Mouse (Mus musculus): ENCODE data around the gene Mlec. TPM values are rescaled to one million over a fixed set of nuclear protein-coding genes. Genes with fewer than 3 reads are reported as not detected.

The Mlec gene
- polyA plus RNA-seq, 1 experiment from 2014 or later, result 43.6 TPM

GRCm38 (mm10) chr5:115193669-115194625 is 36.0 kb upstream of the Mlec start, which contains the start of gene Cabp1:
Gene Cabp1, minus strand, starts transcription at chr5:115194381.
- Histone ChIP-seq H3K4me3 (replicated peaks; ENCODE audit: low read depth, low read length) (peak within 1 kb of the TSS; percentile 59), H3K9ac (ENCODE audit: low read depth, low read length) (peak within 1 kb of the TSS; percentile 19; the same call in 1 of the 2 replicates), H3K4me1 (replicated peaks; ENCODE audit: insufficient read depth, low read length) (peaks cover 19% of the 10 kb centered on the region), H3K36me3 (ENCODE audit: insufficient read depth, low read length) (no peaks in the 10 kb centered on the region), H3K27ac (no peak within 1 kb of the TSS), H3K9me3 (replicated peaks; ENCODE audit: low read length) (no peaks in the 10 kb centered on the region), H3K27me3 (ENCODE audit: insufficient read depth, low read length) (peaks cover 40% of the 10 kb centered on the region), H3K4me2 (ENCODE audit: low read length) (peak within 1 kb of the TSS; percentile 99)
- under 1% methylated on average over 89 of the region's 116 CpGs for WGBS
- DNase-seq (ENCODE audit: low spot score) (peak; percentile 50), ATAC-seq (replicated peaks; ENCODE audit: low FRiP score, low read depth) (no peak; the same call in 1 of the 2 replicates)
- TF ChIP-seq CTCF (IDR thresholded peaks at IDR 0.05; ENCODE audit: low read depth), result peak; percentile 46

- peaks cover 19% of the 10 kb centered on the region for H3K4me1 ChIP-seq (replicated peaks; ENCODE audit: insufficient read depth, low read length)
- under 1% methylated on average over 34 of the region's 34 CpGs for WGBS
- DNase-seq (ENCODE audit: low spot score), result peak; percentile 58
- H3K9ac ChIP-seq (ENCODE audit: low read depth, low read length), result 0 out of 2 replicates have a peak overlapping the region, but pooled peaks have one; percentile 19
- H3K36me3 ChIP-seq (ENCODE audit: insufficient read depth, low read length), result no peaks in the 10 kb centered on the region
- no peak for TF ChIP-seq CTCF (IDR thresholded peaks at IDR 0.05; ENCODE audit: low read depth)
- H3K4me3 ChIP-seq (replicated peaks; ENCODE audit: low read depth, low read length), result peak overlapping the region; percentile 59
- H3K27ac ChIP-seq, result no peak overlapping the region
- peak; percentile 30; the same call in 1 of the 2 replicates for ATAC-seq (replicated peaks; ENCODE audit: low FRiP score, low read depth)
- H3K27me3 ChIP-seq (ENCODE audit: insufficient read depth, low read length), result peaks cover 40% of the 10 kb centered on the region
- no peaks in the 10 kb centered on the region for H3K9me3 ChIP-seq (replicated peaks; ENCODE audit: low read length)
- peak overlapping the region; percentile 99 for H3K4me2 ChIP-seq (ENCODE audit: low read length)
Observed at GRCm38 (mm10) chr5:115193226-115193625, 35.2 kb upstream of the Mlec start.

DNA sequence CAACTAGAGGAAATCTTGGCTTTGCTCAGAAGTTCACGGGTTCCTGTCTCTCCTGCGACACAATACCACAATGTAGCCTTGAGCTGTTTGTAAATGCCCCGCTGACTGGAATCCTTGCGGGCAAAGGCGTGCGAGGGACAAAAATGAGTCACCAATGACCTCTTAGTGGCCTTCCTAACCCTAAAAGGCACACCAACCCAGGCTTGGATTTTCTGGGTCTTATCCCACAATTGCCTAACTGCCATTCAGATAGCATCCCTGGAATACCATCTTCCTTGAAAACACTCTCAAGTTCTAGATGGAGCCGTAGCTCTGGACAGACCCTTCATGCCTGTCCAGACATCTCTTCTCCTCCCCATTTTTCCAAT is 34.8 kb upstream of the Mlec start:
- ATAC-seq (replicated peaks; ENCODE audit: low FRiP score, low read depth) (no peak), DNase-seq (ENCODE audit: low spot score) (no peak)
- Histone ChIP-seq H3K4me3 (replicated peaks; ENCODE audit: low read depth, low read length) (peak overlapping the region; percentile 59), H3K9me3 (replicated peaks; ENCODE audit: low read length) (no peaks in the 10 kb centered on the region), H3K27ac (no peak overlapping the region), H3K4me2 (ENCODE audit: low read length) (peak overlapping the region; percentile 99), H3K36me3 (ENCODE audit: insufficient read depth, low read length) (no peaks in the 10 kb centered on the region), H3K27me3 (ENCODE audit: insufficient read depth, low read length) (peaks cover 40% of the 10 kb centered on the region), H3K9ac (ENCODE audit: low read depth, low read length) (no peak overlapping the region), H3K4me1 (replicated peaks; ENCODE audit: insufficient read depth, low read length) (peaks cover 19% of the 10 kb centered on the region)
- 13% methylated on average over 7 of the region's 7 CpGs for WGBS
- TF ChIP-seq CTCF (IDR thresholded peaks at IDR 0.05; ENCODE audit: low read depth), result no peak

- no peaks in the 10 kb centered on the region for H3K36me3 ChIP-seq (ENCODE audit: insufficient read depth, low read length)
Observed at GRCm38 (mm10) chr5:115191880-115192827, 34.2 kb upstream of the Mlec start.

DNA sequence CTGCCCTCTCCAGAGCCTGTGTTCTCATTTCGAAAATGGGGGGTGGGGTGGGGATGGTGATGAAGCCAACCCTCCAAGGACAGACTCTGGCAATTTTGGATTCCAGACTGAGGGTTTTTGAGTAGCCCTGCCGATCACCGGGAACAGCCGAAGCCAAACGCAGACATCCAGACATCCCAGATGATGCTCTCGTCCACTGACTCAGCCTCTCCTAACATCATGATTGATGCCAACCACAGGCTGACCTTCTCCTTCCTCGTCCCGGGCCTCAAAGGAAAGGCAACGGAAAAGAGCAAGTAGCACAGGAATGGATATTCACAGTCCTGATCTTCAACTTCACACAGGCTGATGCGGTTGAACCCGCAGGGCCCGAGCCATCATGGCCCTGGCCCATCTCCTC is 32.1 kb upstream of the Mlec start:
- no peak overlapping the region for H3K4me3 ChIP-seq (replicated peaks; ENCODE audit: low read depth, low read length)
- no peaks in the 10 kb centered on the region for H3K36me3 ChIP-seq (ENCODE audit: insufficient read depth, low read length)
- peaks cover 31% of the 10 kb centered on the region for H3K4me1 ChIP-seq (replicated peaks; ENCODE audit: insufficient read depth, low read length)
- DNase-seq (ENCODE audit: low spot score) (no peak), ATAC-seq (replicated peaks; ENCODE audit: low FRiP score, low read depth) (no peak)
- no peak overlapping the region for H3K27ac ChIP-seq
- no peak overlapping the region for H3K4me2 ChIP-seq (ENCODE audit: low read length)
- 73% methylated on average over 12 of the region's 12 CpGs for WGBS
- TF ChIP-seq CTCF (IDR thresholded peaks at IDR 0.05; ENCODE audit: low read depth), result no peak
- H3K9ac ChIP-seq (ENCODE audit: low read depth, low read length), result no peak overlapping the region
- no peaks in the 10 kb centered on the region for H3K9me3 ChIP-seq (replicated peaks; ENCODE audit: low read length)
- peaks cover 39% of the 10 kb centered on the region for H3K27me3 ChIP-seq (ENCODE audit: insufficient read depth, low read length)

More at GRCm38 (mm10) chr5:115191880-115192827, 34.2 kb upstream of the Mlec start:
- WGBS, result 15% methylated on average over 29 of the region's 29 CpGs
- Histone ChIP-seq H3K27ac (no peak overlapping the region), H3K4me2 (ENCODE audit: low read length) (no peak overlapping the region), H3K9ac (ENCODE audit: low read depth, low read length) (no peak overlapping the region), H3K9me3 (replicated peaks; ENCODE audit: low read length) (no peaks in the 10 kb centered on the region), H3K4me1 (replicated peaks; ENCODE audit: insufficient read depth, low read length) (peaks cover 20% of the 10 kb centered on the region), H3K27me3 (ENCODE audit: insufficient read depth, low read length) (peaks cover 40% of the 10 kb centered on the region), H3K4me3 (replicated peaks; ENCODE audit: low read depth, low read length) (no peak overlapping the region)
- DNase-seq (ENCODE audit: low spot score) (no peak), ATAC-seq (replicated peaks; ENCODE audit: low FRiP score, low read depth) (no peak)
- TF ChIP-seq CTCF (IDR thresholded peaks at IDR 0.05; ENCODE audit: low read depth), result no peak

DNA sequence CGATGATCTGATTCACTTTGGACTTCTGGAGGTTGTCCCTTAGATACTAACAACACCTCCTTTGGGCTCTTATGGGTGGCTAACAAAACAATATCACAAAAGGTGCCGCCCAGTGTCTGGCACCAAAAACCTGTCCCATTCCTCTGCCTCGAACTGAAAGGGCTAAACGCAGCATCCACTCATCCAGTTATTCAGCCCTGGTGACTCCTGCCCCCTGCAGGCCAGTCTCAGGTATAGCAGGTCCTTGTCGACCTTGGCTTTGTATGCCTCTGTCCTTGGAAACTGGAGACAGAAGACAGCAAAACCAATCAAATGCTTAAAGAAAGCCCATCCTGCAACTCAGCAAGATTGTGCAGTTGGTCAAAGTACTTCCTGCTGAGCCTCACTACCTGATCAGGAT is 30.8 kb upstream of the Mlec start:
- peak; percentile 80 for TF ChIP-seq CTCF (IDR thresholded peaks at IDR 0.05; ENCODE audit: low read depth)
- no peaks in the 10 kb centered on the region for H3K36me3 ChIP-seq (ENCODE audit: insufficient read depth, low read length)
- 51% methylated on average over 5 of the region's 5 CpGs for WGBS
- ATAC-seq (replicated peaks; ENCODE audit: low FRiP score, low read depth) (no peak), DNase-seq (ENCODE audit: low spot score) (peak; percentile 59)
- peaks cover 33% of the 10 kb centered on the region for H3K27me3 ChIP-seq (ENCODE audit: insufficient read depth, low read length)
- H3K4me2 ChIP-seq (ENCODE audit: low read length), result no peak overlapping the region
- no peak overlapping the region for H3K4me3 ChIP-seq (replicated peaks; ENCODE audit: low read depth, low read length)
- no peak overlapping the region for H3K9ac ChIP-seq (ENCODE audit: low read depth, low read length)
- peaks cover 29% of the 10 kb centered on the region for H3K4me1 ChIP-seq (replicated peaks; ENCODE audit: insufficient read depth, low read length)
- H3K9me3 ChIP-seq (replicated peaks; ENCODE audit: low read length), result no peaks in the 10 kb centered on the region
- no peak overlapping the region for H3K27ac ChIP-seq
